Mouse (Mus musculus): Measurements from ENCODE around the gene Dck.

Gene Dck

DNA sequence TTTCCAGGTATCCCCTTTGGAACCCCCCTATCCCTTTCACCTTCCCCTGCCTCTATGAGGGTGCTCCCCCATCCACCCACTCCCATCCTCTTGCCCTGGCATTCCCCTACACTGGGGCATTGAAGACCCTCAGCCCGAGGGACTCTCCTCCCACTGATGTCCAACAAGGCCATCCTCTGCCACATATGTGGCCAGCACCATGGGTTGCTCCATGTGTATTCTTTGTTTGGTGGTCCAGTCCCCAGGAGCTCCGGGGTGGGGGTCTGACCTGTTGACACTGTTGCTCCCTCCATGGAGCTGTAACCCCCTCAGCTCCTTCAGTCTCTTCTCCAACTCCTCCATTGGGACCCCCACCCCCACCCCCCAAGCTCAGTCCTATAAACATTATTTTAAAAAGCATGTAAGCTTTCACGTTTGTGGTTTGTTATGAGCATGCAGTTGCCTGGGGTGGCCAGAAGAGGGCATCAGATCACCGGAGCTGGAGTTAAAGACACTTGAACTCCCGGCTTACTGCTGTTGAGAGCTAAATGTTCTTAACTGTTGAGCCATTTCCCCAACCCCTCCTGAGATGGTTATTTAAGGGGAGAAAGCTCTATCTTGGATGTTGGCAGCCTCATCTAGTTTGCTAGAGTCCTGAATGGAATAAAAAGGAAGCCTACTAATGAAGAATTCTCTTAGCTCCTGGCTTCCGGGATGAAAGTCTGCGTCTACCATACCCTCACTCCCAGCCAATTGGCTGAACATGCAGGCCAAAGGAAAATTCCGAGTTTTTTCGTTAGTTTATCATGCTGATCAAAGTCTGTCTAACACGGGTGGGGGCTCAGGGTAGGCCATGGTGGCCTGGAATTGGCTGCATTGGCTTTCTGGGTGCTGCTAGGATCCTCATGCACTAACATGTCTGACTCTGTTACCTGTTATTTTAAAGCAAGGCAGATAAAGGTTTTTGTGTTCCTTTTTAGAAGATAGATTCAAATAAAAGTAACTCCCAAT is 26.8 kb downstream of the Dck start:
- in situ Hi-C loops (cut with MboI): no loop called here

DNA sequence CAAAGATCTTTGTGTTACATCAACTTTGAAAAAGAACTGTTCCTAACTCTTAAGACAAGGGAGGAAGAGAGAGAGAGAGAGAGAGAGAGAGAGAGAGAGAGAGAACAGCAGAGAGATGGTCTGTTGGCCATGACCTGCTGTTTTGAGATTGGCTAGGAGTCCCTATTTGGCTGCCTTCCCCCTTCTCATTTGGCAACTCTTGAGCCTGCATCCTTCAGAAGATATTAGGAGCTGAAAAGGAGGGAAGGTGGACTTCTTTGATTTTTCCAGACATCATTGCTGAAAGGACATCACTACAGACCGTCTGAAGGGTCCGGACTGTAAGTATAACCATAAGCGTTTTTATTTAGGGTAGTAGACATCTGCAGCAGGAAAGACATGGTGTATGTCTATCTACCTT is 28.9 kb downstream of the Dck start:
- in situ Hi-C loops (cut with MboI): no loop called here

DNA sequence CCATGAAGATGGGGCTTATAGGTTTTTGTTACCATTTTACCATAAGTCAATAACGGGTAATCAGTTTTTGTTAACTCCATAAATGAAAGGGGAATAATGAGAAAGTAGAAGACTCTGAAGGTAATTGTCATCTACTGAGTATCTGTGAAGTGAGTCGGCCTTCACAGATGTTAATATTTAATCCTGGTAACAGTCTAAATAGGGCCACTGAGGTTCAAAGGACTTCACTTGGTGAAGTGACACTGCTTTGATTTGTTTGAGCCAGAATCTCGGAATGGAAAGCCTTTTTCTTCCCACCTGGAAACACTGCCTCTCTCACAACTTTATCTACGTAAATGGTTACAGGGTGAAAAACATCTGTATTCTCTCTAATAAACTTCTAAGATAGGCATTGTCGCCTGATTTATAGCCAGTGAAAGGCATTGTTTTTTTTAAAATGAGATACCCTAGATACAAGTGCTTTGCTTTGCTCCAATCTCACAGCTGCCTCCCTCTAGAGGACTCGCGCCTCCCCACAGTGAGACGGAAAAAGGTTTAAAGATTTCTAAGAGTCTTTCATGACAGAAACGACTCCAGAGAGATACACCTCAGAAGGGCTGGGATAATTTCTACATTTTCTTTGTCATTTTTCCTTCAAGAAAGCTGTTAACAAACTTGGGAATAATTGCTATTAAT is 31.3 kb downstream of the Dck start:
- in situ Hi-C loops (cut with MboI): no loop called here

DNA sequence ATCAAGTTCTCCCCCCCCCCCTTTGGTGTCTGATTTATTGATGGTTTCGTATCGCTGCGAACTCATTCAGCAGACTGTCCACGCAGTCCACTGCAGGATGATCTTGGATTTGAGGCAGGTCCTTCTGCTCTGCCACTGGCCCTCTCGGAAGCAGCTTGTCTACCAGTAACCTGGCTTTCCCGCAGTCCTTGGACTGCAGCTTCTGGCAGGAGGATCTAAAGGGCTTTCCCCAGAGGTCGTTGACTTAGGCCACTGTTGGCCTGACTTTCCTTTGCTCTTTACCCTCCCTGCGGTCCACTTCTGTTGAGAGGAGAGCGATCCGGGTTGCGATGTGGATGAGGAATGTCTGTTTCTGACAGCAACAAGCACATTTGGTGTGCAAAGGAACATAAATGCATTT is 31.8 kb downstream of the Dck start:
- in situ Hi-C loops (cut with MboI): no loop called here

DNA sequence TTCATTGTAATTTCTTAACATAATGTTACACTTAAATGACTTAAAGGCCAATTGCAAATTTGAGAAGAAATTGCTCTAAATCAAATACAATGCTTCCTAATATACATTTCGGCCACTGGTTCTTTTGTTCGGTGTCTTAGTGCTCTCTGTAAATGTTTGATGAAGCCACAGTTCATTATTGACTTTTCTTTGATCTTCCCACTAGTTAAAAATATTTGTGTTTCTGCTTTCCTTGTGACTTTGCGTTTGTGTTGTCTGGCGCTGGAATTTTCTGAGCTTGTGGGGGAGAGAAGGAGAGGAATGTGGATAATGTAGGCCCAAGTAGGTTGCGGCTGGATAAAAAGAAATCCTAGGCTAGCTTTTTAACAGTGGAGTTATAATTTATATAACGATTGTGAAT is 32.3 kb downstream of the Dck start:
- in situ Hi-C loops (cut with MboI): no loop called here

DNA sequence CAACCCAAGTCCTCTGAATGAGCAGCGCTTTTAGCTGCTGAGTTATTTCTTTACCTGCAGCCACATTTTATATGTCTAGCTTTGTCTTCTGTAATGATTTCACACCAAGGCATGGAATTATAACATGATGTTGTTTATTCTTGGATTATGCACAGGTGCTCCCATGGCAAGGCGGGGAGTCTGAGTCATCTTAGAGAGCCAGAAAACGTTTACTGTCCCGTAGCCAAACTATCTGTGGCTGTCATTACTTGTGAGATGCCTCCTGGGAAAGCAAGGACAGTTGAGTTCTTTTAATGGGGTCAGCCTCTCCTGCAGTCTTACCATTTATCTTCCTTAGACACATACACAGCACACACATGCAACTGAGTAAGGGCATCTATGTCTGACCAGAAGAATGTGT is 40.8 kb downstream of the Dck start:
- in situ Hi-C loops (cut with MboI): no loop called here

DNA sequence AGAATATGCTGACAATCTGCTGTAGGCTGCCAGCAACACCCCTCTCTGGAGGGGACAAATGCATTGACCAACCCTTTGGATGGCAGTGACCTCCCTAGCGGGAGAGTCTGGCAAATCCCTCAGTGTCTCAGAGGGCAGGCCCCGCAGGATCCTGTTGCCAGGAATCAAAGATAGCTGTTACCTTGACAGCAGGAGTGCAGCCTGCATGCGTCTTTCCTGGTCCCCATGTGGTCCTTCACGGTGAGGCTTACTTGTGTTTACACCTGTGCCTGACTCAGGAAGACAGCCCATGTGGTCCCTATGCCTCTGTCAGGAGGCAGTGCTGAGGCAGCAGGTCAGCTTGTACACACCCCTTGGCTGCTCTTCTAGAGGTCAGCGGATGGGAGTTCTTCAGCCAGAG is 41.5 kb downstream of the Dck start:
- in situ Hi-C loops (cut with MboI): no loop called here

DNA sequence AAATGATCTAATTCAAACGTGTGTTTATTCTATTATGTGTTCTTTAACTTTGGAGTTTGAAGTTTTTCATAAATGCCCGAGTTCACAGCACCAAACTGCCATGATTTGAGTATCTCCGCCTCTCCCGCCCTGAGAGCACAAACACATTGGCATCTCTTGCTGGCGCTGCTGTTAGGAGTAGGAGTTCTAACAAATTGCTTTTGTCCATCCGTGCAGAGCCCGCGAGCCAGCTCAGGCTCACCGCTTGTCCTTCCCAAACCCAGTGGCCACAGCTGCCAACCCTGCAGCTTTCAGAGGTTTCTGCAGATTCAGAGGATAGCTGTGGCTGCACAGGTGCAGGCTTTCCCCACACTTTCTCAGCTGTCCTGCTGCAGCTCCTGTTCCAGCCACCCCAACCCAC is 42.5 kb downstream of the Dck start:
- in situ Hi-C loops (cut with MboI): no loop called here

DNA sequence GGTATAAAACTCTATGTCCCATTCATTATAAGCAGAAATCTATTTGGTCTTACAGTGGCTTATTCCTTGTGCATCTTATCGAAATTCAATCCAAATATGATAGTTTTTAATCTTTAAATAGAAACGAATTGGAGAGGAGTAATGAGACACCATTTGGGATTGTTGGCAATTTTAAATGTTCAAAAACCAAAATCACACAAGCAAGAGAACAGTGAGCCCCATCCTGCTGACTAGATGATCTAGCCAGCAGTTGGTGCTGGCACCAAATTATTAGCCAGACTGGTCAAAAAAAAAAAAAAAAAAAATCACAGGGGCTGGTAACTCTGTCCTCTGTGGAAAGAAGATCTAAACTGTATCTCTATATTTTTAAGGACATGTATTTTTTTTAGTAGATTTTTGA is 48.4 kb downstream of the Dck start:
- in situ Hi-C loops (cut with MboI): no loop called here

DNA sequence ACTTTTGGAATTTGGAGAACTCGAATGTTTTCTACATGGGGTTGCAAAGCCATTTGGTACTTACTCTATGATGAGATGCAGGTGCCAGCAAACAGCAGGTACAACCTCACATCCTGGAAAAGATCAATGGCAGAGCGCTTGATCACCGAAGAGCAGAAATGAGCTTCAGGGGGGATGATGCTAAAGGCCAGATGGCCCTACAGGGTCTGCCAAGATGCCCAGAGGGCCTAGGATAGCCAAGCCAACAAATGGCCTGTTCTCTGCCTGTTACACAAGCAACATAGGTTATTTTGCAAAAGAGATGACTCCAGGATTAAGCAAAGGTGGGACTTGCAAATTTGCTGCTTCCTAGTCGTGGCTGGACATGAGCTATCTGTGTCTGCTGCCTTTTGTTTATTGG is 49.8 kb downstream of the Dck start:
- in situ Hi-C loops (cut with MboI): no loop called here

DNA sequence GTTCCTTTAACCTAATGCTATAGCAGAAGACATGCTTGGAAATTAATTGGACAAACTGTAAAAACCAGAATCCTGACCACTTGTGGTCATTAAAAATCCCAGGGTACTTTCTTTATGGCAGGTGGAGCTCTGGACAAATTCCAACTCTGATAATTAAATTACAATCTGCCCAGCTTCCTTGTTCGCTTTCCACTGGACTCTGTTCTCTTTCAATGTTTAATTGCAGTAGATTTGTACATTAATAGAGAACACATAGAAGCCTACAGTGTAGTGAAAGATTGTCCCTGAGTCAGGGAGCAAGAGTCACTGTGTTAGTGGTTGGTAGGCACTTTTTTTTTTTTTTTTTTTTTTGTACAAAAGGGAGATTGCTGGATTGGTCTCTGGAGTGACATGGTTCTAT is 56.7 kb downstream of the Dck start:
- in situ Hi-C loops (cut with MboI): no loop called here

DNA sequence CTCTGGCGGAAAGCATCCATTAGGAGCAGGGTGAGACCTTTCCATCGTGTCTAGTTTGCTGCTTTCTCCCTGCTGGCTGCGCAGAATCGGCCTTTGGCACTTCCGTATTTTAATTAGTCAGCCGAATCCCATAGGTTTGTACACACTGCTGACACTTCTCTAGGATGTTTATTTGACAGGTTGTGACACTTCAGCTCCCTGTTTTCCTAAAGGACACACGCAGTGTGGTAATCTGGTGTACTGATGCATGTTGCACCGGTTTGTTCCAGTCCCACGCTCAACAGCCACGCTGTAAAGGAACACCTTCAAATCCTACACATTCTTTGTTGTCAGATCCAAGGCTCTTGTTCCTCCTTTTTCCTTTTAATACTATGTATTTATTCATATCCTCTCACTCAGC is 60.0 kb downstream of the Dck start:
- in situ Hi-C loops (cut with MboI): no loop called here

DNA sequence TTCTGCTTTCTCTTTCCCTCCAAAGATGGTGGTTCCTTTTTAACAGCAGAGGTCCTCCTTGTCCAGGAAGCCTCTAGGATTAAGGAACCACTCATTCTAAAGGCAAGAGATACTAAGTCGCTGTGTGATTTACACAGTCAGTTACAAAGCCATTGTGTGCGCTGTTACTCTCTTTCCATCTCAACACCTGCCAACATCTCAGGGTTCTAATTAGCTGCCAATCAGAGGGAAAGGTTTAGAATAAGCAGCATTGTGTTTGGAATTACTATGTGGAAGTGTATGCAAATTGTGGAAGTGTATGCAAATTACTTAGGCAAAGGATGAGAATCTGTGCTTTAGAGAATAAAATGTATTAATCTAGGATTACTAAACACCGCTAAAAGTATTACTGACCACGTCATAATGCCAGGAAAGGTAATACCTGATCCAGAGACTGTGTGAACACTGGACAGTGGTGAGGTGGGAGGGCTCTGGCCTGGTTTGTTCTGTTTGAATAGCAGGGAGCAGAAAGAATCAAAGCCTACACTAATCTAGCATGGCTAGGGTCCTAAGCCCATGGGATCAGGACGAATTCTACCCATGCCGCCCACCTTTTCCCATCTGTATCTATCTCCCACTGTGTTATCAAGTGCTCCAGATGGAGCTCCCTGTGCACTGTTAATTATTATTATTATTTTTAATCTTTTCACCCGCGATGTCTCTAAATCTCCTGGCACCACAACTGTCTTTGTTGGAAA is 65.2 kb downstream of the Dck start:
- in situ Hi-C loops (cut with MboI): no loop called here

DNA sequence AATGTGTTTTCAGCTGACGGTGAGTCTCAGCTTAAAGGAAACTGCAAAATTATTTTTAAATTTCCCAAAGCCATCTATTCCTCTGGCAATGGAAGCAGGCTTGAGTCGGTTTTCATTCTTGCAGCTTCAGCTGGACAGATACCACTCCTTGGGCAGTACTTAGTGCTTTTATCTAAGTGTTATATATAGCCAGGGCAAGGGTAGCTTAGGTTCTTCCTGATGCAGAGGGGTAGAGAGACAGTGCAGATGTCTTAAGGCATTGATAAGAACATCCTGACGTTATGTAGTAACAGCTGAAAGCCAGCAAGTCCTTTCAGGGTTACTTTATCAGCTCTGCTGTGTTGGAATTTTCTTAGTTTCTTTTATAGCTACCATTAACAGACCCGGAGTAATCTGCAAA is 66.1 kb downstream of the Dck start:
- in situ Hi-C loops (cut with MboI): no loop called here

DNA sequence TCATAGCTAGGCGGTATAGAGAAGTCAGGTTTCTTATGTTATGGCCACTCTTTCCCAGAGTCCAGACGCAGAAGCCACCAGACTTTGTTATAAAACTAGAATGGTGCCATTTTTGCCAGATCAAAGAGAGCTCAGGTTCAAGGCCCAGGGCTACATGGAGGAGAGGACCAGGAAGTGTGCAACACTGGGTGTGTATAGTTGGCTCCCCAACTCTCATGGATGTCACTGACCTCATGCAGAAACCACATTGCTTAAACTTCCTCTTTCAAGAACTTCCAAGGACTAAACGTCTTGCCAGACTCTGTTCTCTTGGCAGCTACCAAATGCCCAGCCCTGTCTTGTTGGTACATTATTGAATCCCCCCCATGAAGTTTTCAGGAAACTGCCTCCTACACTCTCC is 67.1 kb downstream of the Dck start:
- in situ Hi-C loops (cut with MboI): no loop called here
